Mouse (Mus musculus) layer of hippocampus, adult 9-10 months (tissue): ENCODE data around the gene Dda1.
A peak's percentile ranks its signal among the peaks of the same experiment; 100 is the strongest.

ENCODE experiments used
- DNase-seq: peaks from one replicate; pipeline ENCODE4 v3.0.0; 2022; ENCODE audit warnings: low spot score

Dda1 gene

DNA sequence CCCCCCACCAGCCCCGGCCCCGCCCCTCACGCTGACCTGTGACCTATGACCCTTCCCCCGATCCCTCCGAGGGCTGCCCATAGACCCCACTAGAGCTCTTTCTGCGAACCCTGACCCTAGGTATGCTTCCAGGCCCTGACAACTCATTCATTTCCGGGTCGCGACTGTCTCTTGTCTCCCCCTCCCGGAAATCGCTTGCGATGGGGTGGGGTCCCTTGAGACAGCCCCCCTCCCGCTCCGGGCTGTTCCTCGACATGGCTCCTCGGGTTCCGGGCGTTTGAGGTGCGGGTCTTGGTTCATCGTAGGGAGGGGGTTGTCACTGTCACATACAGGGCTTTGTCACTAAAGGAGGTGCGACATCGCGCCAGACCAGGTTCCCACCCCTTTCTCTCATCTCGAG, 412 bp downstream of the Dda1 start:
- DNase-seq = no peak

- no peak for DNase-seq
Measured at GRCm38 (mm10) chr8:71470146-71470912, 1.3 kb downstream of the Dda1 start.

GRCm38 (mm10) chr8:71470913-71471255, 1.9 kb downstream of the Dda1 start:
- DNase-seq = no peak

GRCm38 (mm10) chr8:71471861-71472260, 2.9 kb downstream of the Dda1 start:
- DNase-seq = no peak

GRCm38 (mm10) chr8:71472601-71473386, 3.8 kb downstream of the Dda1 start:
- no peak for DNase-seq

- no peak for DNase-seq
Measured at GRCm38 (mm10) chr8:71474344-71474743, 5.3 kb downstream of the Dda1 start.

DNA sequence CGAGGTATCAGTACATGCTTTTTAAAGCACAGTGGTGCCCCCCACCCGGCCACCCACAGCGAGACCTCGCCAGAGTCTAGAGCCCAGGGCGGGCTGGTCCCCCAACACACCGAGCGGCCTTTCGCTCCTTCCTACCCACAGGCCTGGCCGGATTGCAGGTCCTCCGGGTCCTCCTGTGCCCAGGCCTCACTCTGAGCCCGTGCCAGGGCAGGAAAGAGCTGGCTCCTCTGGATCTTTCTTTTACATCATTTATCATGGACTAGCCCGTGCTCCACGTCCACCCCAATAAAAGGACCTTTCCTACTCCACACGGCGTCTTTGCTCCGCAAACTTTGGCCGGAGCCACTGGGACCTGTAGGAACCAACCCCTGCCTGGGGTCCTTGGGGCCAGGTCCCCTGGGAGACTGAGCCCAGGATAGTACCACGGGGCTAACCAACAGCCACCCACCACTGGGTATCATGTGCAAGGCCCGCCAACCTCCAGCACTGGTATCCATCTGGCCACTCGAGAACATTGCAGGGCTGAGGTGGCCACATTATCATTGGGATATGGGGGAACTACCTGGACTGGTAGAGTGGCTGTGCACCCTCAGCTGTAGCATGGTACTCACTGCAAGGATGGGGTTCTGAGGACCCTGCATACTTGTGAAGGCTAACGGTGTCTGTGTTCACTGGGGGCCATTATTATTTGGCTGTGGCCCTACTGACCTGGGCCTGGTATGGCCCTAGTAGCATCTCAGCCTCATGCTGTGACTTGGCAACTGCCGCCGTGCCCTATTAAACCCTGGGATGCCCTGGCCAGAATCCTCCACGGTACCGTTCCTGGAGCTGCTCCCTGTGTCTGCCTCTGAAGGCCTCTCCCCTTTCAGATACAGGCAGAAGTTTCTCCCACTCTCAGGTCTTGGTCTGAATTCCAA, 6.0 kb downstream of the Dda1 start:
- no peak for DNase-seq

DNA sequence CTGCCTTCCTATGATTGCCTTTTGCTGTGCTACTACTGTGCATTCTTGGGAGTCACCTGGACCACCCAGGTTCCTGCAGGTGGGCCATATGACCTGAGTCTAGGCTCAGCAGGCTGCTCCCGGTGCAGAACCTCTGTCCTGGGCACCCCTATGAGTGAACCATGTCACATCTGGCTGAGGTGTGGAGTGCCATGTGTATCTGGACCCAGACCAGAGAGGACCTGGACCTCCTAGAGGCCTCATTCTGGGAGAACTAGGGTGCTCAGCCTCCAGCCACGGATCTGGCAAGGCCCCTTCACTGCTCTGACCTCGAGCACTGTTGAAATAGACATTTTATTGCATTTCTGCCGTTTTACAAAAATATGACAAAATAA, 6.7 kb downstream of the Dda1 start:
- no peak for DNase-seq

DNA sequence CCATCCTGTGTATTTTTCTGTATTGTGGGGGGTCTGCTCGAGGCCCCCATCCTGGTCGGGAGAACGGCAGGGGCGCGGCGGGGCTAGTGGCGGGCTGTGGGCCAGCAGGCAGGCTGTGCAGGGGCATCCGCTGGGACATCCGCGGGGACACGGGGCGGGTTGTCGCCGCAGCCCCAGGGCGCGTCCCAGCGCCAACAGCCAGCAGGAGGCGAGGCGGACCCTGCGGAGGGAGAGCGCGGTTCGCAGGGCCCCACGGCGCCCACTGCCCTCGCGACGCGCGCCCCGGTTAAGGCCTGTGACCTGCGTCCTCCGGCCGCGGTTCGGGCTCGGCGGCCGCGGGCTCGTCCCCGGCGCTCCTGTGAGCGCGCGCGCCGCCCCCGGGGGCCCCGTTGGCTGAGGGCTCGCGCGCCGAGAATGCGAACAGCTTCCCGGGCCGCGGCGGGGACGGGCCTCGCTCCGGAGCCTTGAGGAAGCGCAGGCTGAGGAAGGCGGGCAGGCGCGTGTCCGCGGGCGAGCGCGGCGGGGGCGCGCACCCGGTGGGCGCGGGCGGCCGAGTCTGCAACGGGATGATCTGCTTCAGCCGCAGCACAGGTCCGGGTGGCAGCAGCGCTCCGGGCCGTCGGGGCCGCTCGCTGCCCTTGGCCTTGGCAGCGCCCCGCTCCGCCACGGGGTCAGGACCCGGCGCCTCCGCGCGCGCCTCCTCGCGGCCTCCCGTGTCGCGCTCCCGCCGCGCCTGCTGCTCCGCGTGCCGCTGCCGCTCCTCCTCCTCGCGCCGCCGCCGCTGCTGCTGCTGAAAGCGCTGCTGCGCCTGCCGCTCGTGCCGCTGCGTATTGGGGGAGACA, 7.3 kb downstream of the Dda1 start:
- no peak for DNase-seq

DNA sequence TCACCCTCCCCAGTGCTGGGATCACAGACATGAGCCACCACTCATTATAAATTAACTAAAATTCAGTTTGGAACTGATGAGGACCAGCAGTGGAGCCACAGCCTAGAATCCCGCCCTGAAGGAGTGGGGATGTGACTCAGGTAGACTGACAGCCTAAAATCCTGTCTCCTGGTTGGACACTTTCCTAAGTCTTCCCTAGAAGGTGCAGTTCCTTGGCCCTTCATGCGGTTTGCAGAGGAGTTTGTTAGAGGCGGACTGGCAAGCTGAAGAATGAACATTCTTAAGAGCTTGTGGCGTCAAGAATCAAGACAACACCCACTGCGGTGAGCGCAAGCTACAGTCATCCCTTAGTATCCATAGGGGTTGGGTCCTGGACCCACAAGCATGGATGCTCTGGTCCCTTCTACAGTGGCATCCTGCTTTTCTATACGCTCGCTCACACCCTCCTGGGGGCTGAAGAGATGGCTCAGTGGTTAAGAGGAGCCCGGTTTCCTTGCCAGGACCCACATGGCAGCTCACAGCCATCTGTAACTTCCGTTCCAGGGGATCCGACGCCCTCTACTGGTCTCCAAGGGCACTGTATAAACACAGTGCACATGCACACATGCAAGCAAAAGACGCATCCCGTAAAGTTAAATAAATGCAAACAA, 8.3 kb downstream of the Dda1 start:
- no peak for DNase-seq

GRCm38 (mm10) chr8:71478943-71479342, 9.9 kb downstream of the Dda1 start:
- DNase-seq = no peak

GRCm38 (mm10) chr8:71483932-71484331, 14.9 kb downstream of the Dda1 start:
- DNase-seq = no peak

DNA sequence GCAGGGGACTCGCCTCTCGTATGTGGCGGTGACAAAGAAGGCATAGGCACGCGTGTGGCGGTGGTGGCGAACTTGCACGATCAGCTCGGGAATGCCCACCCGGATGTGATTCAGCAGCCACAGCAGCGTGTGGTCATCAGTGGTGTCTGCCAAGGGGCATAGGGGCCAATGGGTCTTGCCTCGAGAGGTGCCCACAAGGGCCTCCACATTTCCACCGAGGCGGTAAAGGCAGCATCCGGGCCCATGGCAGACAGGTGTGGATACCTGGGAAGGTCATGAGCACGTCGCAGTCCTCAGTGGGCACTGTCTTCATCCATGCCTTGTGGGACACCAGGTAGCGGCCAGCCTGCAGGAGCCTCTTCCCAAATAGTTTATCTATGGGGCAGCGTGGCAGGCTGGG, 15.7 kb downstream of the Dda1 start:
- DNase-seq = no peak

- DNase-seq = no peak
Measured at GRCm38 (mm10) chr8:71485142-71486135, 16.4 kb downstream of the Dda1 start, which contains the start of gene Ano8. Ano8 (minus strand) TSS chr8:71485963.

DNA sequence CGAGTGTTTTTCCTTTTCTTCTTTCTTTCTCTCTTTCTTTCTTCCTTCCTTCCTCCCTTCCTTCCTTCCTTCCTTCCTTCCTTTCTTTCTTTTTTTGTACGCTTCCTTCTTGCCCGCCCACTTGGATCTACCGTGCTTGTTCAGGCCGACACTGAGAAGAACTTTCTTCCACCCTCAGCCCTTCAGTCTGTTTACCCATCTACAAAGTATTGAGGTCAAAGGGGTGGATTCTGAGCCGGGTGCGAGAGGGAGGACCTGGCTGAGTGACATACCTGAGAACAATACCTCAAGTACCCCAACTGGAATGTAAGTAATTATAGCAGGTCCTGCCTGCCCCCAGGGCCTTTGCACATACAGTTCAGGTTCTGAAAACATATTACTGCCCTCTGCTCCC, 17.1 kb downstream of the Dda1 start:
- no peak for DNase-seq

- no peak for DNase-seq
Measured at GRCm38 (mm10) chr8:71487691-71488445, 18.9 kb downstream of the Dda1 start, which contains the start of gene Gtpbp3. Gtpbp3 (plus strand) TSS chr8:71488103.

DNA sequence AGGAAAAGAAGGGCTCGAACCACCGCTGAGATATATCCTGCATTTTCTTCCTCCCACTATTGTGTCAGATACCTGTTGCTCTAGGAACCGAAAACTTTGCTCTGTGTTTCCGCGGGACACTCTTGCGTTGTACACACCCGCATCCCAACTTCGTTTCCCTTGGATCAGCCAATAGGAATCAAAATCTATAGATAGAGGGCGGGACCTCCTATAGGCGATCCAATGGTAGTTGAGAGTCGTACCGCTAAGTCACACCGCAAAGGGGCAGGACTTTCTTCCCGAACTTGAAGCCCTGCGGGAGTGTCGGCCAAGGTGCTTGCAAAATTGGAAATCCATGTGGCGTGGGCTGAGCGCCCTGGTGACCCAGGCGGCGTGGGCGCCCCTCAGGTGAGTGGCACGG, 19.5 kb downstream of the Dda1 start:
- DNase-seq = peak; percentile 86

- peak; percentile 65 for DNase-seq
Measured at GRCm38 (mm10) chr8:71495039-71495438, 26.0 kb downstream of the Dda1 start.

DNA sequence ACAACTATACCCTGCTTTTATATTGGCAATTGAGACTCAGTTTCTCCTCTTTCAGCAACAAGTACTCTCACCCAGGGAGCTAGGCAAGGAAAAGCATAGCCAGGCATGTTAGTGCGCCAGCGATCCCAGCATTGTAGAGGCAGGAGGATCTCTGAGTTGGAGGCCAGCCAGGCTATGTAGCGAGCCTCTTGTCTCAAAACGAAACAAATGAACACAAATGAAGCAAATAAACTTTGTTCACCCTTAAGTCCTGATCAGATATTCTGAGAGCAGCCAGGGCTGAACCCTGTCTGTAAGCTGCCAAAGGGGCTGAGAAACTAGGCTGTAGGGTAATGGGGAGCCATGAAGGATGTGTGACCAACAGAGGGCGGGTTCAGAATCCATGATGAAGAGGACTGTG, 26.8 kb downstream of the Dda1 start:
- DNase-seq = no peak
